8 mouse cellular contexts compared by ENCODE assay signal in genomic region chr2:156547123-156547891, GRCm38 (mm10). TPM values are rescaled to one million over a fixed set of nuclear protein-coding genes. Genes with fewer than 3 reads are reported as not detected.
DNase-seq lines count a peak whose midpoint lies in the region; ATAC-seq and TF ChIP-seq lines count a peak whose summit lies in the region.

Gene Aar2 (plus strand): TSS chr2:156547584.

- H3K4me3 ChIP-seq in G1E (ENCODE audit: low read depth, low read length): peak within 1 kb of the TSS; percentile 83
- peak within 1 kb of the TSS; percentile 89 for H3K4me3 ChIP-seq in forebrain, embryonic 16.5 days (replicated peaks; ENCODE audit: low read length)
- peak within 1 kb of the TSS; percentile 88 for H3K4me3 ChIP-seq in layer of hippocampus, adult 2 months
- peak within 1 kb of the TSS; percentile 67 for H3K4me3 ChIP-seq in lung, embryonic 15.5 days

- peaks cover 35% of the 10 kb centered on the region for H3K4me1 ChIP-seq in G1E (ENCODE audit: insufficient read depth, low read depth, low read length)
- H3K4me1 ChIP-seq in forebrain, embryonic 16.5 days (replicated peaks; ENCODE audit: control insufficient read depth, insufficient read depth, low read length): peaks cover 13% of the 10 kb centered on the region
- H3K4me1 ChIP-seq in lung, embryonic 15.5 days: peaks cover 17% of the 10 kb centered on the region

- H3K9ac ChIP-seq in forebrain, embryonic 16.5 days (replicated peaks; ENCODE audit: low read depth, low read length): peak within 1 kb of the TSS; percentile 85
- H3K9ac ChIP-seq in lung, embryonic 15.5 days: peak within 1 kb of the TSS; percentile 73

- no peaks in the 10 kb centered on the region for H3K9me3 ChIP-seq in G1E (replicated peaks)
- no peaks in the 10 kb centered on the region for H3K9me3 ChIP-seq in forebrain, embryonic 16.5 days (ENCODE audit: control insufficient read depth, low read length)
- H3K9me3 ChIP-seq in lung, embryonic 15.5 days: no peaks in the 10 kb centered on the region

- H3K36me3 ChIP-seq in G1E (replicated peaks): peaks cover 32% of the 10 kb centered on the region
- peaks cover 10% of the 10 kb centered on the region for H3K36me3 ChIP-seq in forebrain, embryonic 16.5 days (ENCODE audit: control insufficient read depth, insufficient read depth)
- peaks cover 18% of the 10 kb centered on the region for H3K36me3 ChIP-seq in lung, embryonic 15.5 days

- no peak for TF ChIP-seq CTCF in G1E (IDR thresholded peaks at IDR 0.05; ENCODE audit: low read depth, low read length)
- TF ChIP-seq CTCF in layer of hippocampus, adult 2 months (conservative IDR thresholded peaks at IDR 0.05): no peak

- H3K27me3 ChIP-seq in G1E (ENCODE audit: insufficient read depth, low read length): peaks cover 2% of the 10 kb centered on the region; the same call in 1 of the 2 replicates
- H3K27me3 ChIP-seq in forebrain, embryonic 16.5 days (replicated peaks; ENCODE audit: control insufficient read depth, insufficient read depth, low read length): no peaks in the 10 kb centered on the region
- no peaks in the 10 kb centered on the region for H3K27me3 ChIP-seq in lung, embryonic 15.5 days

- H3K4me2 ChIP-seq in forebrain, embryonic 16.5 days (ENCODE audit: low read length): peak within 1 kb of the TSS; percentile 85
- H3K4me2 ChIP-seq in lung, embryonic 15.5 days: peak within 1 kb of the TSS; percentile 75

- intact Hi-C loops in heart, postnatal 36 days (cut with DNase I): loop anchor here (5.0 kb wide), 2 partner anchors 170 to 315 kb away; partner anchors contain the start of gene Rab5if

- DNase-seq in G1E (ENCODE audit: low spot score): peak; percentile 74
- DNase-seq in cerebellum, adult 18-20 months: peak; percentile 66 to 87
- DNase-seq in heart, postnatal 36 days: peak; percentile 88 to 89
- peak; percentile 73 to 84 for DNase-seq in layer of hippocampus, adult 2 months (ENCODE audit: low spot score in 2 of 2)
- peak; percentile 43 for DNase-seq in ovary, adult 18-20 months (ENCODE audit: low spot score)
- peak; percentile 62 to 84 for DNase-seq in thymus, postnatal 10 days (ENCODE audit: low spot score in 2 of 2)

- ATAC-seq in G1E (ENCODE audit: extremely low read depth, insufficient number of reproducible peaks, low FRiP score, poor library complexity, severe bottlenecking): peak; percentile 60
- ATAC-seq in forebrain, embryonic 16.5 days: peak; percentile 54; the same call in 1 of the 2 replicates
- 0 out of 2 replicates have a peak, but pooled peaks have one; percentile 64 for ATAC-seq in lung, embryonic 15.5 days (ENCODE audit: borderline replicate concordance, extremely low read depth, low FRiP score, low TSS enrichment)

- H3K27ac ChIP-seq in forebrain, embryonic 16.5 days (ENCODE audit: low read length): peak within 1 kb of the TSS; percentile 70
- peak within 1 kb of the TSS; percentile 88 for H3K27ac ChIP-seq in layer of hippocampus, adult 2 months
- peak within 1 kb of the TSS; percentile 71 for H3K27ac ChIP-seq in lung, embryonic 15.5 days

- WGBS in forebrain, embryonic 16.5 days: 4% methylated on average over 39 of the region's 39 CpGs
- WGBS in lung, embryonic 15.5 days: 5% methylated on average over 39 of the region's 39 CpGs

RNA-seq across cellular contexts. Expression of gene Aar2, which starts in this region (rescaled TPM):
- 19.5 and 19.7 TPM in 2 replicates for total RNA-seq in G1E (2014; fragmentation: Nextera tagmentation)
- 13.3 and 17.2 TPM in 2 replicates for total RNA-seq in G1E (2017)
- 16.3 and 25.0 TPM in 2 replicates for polyA plus RNA-seq in G1E (2012)
- polyA plus RNA-seq in forebrain, embryonic 16.5 days (2015; fragmentation: Nextera tagmentation; extraction: Ambion mirVana): 44.4 and 45.9 TPM in 2 replicates
- 10 to 100 TPM; 22.1 to 28.0 TPM for total RNA-seq in heart, postnatal 36 days (2021)
- total RNA-seq in layer of hippocampus, adult 2 months (2021): 10 to 100 TPM; 35.6 to 39.0 TPM
- polyA plus RNA-seq in lung, embryonic 15.5 days (2015; fragmentation: Nextera tagmentation; extraction: Ambion mirVana): 32.3 and 33.4 TPM in 2 replicates

Comparison
In these comparisons a context has a peak if more than half of its experiments do, and no peak if none do; other contexts are left out.
1. Peak in every context shown above with its lines: DNase-seq, ATAC-seq, H3K4me3 ChIP-seq and H3K27ac ChIP-seq.